Mouse (Mus musculus) hindbrain, embryonic 12.5 days (tissue): ENCODE measurements at regions not wholly inside any gene's neighbourhood (a gene's known extent, or its start where the extent isn't known, plus 50 kb on each side); places are given as distances from the start of the nearest gene placed in this dataset.
A peak's percentile ranks its signal among the peaks of the same experiment; 100 is the strongest.

Experiments
- ATAC-seq: fragments of 200-750 bp; cut with Nextera tagmentation; 2 replicates; pipeline ENCODE4 v1.8.0; 2017; ENCODE audit warnings: moderate TSS enrichment; ENCODE audit not compliant: low FRiP score
- H3K27ac ChIP-seq: fragments of 300-500 bp; sonication (generic); 2 replicates; pipeline ENCODE4 v1.5.1; 2016; ENCODE audit warnings: mild to moderate bottlenecking
- H3K27me3 ChIP-seq: fragments of 300-500 bp; sonication (generic); 2 replicates; pipeline ENCODE4 v1.6.1; 2016; ENCODE audit warnings: mild to moderate bottlenecking
- H3K36me3 ChIP-seq: fragments of 300-500 bp; sonication (generic); 2 replicates; pipeline ENCODE4 v1.6.1; 2016; ENCODE audit warnings: mild to moderate bottlenecking
- H3K4me1 ChIP-seq: fragments of 300-500 bp; sonication (generic); 2 replicates; pipeline ENCODE4 v1.6.1; 2016
- H3K4me2 ChIP-seq: fragments of 300-500 bp; sonication (generic); replicated peaks from 2 replicates; pipeline ENCODE4 v1.6.1; 2016; ENCODE audit warnings: mild to moderate bottlenecking
- H3K4me3 ChIP-seq: fragments of 300-500 bp; sonication (generic); 2 replicates; pipeline ENCODE4 v1.5.1; 2016; ENCODE audit warnings: mild to moderate bottlenecking
- H3K9ac ChIP-seq: fragments of 300-500 bp; sonication (generic); 2 replicates; pipeline ENCODE4 v1.6.1; 2016; ENCODE audit warnings: mild to moderate bottlenecking, moderate library complexity
- H3K9me3 ChIP-seq: fragments of 300-500 bp; sonication (generic); replicated peaks from 2 replicates; pipeline ENCODE4 v1.6.1; 2016; ENCODE audit warnings: mild to moderate bottlenecking
- WGBS: fragments of 180-500 bp; shearing (Covaris S2); methylation state at CpG from one replicate; pipeline ENCODE4 v1.1.7; 2016; 5-methylcytosine and 5-hydroxymethylcytosine counted together

- Histone ChIP-seq H3K9ac (no peak overlapping the region), H3K4me1 (no peaks in the 10 kb centered on the region), H3K36me3 (no peaks in the 10 kb centered on the region), H3K9me3 (0 out of 2 replicates have a peak, but pooled peaks cover 3% of the 10 kb centered on the region), H3K27ac (no peak overlapping the region), H3K4me3 (no peak overlapping the region), H3K27me3 (no peaks in the 10 kb centered on the region), H3K4me2 (no peak overlapping the region)
- WGBS = 74% methylated on average over 2 of the region's 2 CpGs
- no peak for ATAC-seq
These were observed 113.1 kb downstream of the Cd55b start for GRCm38 (mm10) chr1:130309746-130310145.

DNA sequence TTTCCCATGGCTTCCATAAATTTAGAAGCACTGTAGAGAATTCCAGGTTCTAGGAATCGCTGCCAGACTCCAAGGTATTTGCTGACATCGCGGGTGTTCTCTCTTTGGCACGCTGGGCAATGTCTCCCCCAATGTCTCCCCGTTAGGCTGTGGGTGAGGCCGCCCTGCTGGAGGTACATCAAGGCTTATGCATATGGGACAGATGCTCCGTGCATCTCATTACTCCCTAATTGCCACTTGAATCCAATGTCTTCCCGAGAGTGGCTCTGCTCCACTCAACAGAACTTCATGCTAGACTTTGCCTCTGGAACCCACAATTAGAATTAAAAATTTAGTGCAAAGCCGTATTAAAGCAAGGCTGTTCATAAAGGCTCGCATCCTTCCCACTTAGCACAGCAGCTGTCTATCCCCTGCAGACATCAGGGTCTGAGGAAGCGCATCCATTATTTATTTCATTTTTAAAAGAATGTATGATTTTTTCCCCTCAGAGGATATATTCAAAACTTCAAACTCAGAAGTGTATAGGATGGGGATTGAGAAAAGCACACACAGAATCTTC lies 120.9 kb downstream of the Cd55b start:
- H3K36me3 ChIP-seq = no peaks in the 10 kb centered on the region
- no peak overlapping the region for H3K4me3 ChIP-seq
- H3K9me3 ChIP-seq = no peaks in the 10 kb centered on the region
- H3K9ac ChIP-seq = no peak overlapping the region
- peak overlapping the region; percentile 16; the same call in 1 of the 2 replicates for H3K4me2 ChIP-seq
- no peak for ATAC-seq
- H3K4me1 ChIP-seq = peaks cover 15% of the 10 kb centered on the region
- WGBS = 46% methylated on average over 11 of the region's 11 CpGs
- H3K27me3 ChIP-seq = no peaks in the 10 kb centered on the region
- H3K27ac ChIP-seq = no peak overlapping the region

DNA sequence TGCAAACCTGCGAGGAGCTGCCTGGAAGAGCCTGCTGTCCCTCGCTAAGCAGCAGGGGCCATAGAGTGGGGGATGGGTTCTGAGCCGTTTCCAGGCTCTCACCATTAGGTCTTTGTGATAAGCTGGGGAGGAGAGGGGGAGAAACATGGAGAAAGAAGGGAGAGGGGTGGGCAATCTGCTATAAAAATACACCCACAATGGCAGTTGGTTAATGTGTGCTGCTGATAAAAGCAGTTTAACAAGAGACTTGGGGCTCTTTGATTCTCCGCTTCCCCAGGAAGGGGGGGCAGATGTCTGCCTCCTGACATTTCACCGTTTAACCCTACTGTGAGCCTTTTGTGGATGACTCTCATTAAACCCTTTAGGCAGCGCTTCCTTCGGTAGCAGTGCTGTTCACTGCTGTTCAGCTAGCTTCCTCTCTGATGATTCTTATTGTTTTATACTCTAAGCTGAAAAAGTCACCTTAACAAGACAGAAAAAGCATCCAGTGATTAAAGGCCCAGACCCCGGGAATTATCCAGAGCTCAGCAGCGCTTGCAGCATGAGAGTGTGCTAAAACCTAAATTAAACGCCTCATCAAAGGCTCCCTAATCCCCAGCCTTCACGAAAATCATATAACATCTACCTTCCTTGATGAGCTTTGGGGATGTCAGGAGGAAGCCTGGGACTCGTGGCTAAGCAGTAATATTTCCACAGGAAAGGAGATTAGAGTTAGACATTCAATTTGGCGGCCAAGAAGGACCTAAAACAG lies 122.6 kb downstream of the Cd55b start:
- H3K4me1 ChIP-seq = peaks cover 15% of the 10 kb centered on the region
- H3K9ac ChIP-seq = peak overlapping the region; percentile 49; the same call in 1 of the 2 replicates
- no peaks in the 10 kb centered on the region for H3K27me3 ChIP-seq
- H3K4me2 ChIP-seq = peak overlapping the region; percentile 51
- H3K9me3 ChIP-seq = no peaks in the 10 kb centered on the region
- no peaks in the 10 kb centered on the region for H3K36me3 ChIP-seq
- ATAC-seq = peak; percentile 95
- peak overlapping the region; percentile 13; the same call in 1 of the 2 replicates for H3K4me3 ChIP-seq
- peak overlapping the region; percentile 84 for H3K27ac ChIP-seq
- WGBS = 5% methylated on average over 13 of the region's 13 CpGs

DNA sequence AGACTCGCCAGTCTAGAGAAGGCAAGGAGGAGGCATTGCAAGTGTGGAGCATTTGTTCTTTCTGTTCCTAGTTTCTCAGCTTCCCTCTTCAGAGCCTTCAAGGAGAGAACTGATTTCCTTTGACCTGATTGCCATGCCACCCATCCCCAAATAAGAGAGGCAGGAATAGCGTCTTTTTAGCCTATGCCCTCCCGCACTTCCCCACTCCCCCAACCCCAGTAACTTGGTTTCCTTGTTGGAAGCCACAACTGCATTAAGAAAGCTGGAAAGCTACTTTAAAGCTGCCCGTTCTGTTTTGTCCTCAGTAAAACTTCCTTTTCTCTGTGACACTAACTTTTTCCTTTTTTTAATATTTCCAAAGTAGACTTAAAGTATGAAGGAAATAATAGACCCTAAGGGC lies 123.2 kb downstream of the Cd55b start:
- Histone ChIP-seq H3K27me3 (no peaks in the 10 kb centered on the region), H3K9ac (no peak overlapping the region), H3K4me1 (peaks cover 15% of the 10 kb centered on the region), H3K4me3 (no peak overlapping the region), H3K4me2 (peak overlapping the region; percentile 51), H3K36me3 (no peaks in the 10 kb centered on the region), H3K9me3 (no peaks in the 10 kb centered on the region), H3K27ac (peak overlapping the region; percentile 84)
- 0 out of 2 replicates have a peak, but pooled peaks have one; percentile 21 for ATAC-seq
- 14% methylated on average over 4 of the region's 4 CpGs for WGBS

DNA sequence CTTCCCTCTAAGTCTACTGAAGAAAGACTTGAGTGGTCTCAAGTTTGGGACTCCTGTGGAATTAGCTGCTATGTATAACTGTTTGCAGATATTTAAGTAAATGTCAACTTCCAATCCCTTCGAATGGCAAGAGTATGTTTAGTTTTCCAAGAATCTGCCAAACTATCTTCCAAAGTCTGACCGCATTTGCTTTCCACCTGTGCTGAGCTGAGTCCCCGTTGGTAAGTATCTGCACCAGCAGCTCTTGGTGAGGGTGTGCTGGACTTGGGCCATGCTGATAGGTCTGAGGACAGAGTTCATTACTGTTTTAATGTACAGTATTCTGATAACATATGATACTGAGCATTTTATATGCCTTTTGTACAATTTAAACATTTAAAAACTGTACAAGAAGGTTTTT lies 123.7 kb downstream of the Cd55b start:
- no peak overlapping the region for H3K27ac ChIP-seq
- no peak overlapping the region for H3K4me3 ChIP-seq
- no peaks in the 10 kb centered on the region for H3K27me3 ChIP-seq
- H3K9ac ChIP-seq = no peak overlapping the region
- H3K36me3 ChIP-seq = no peaks in the 10 kb centered on the region
- no peaks in the 10 kb centered on the region for H3K9me3 ChIP-seq
- H3K4me2 ChIP-seq = no peak overlapping the region
- no peak for ATAC-seq
- 68% methylated on average over 3 of the region's 3 CpGs for WGBS
- H3K4me1 ChIP-seq = peaks cover 15% of the 10 kb centered on the region

DNA sequence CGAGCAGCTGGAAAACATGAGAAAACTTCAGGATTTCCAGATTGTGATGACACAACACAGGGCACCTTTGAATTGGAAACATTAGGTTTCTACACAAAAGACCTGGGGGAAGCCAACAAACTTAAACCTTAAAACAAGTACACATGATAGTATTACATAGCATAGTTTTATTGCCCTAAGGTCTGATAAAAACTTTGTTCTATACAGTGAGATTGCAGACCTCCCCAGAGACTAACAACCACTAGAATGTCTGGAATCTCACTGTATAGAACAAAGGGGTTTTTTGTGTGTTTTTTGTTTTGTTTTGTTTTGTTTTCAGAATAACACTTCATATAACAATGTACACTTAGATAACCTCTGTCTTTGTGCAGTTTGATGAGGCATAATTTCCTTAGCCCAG lies 124.2 kb downstream of the Cd55b start:
- Histone ChIP-seq H3K27ac (no peak overlapping the region), H3K9ac (no peak overlapping the region), H3K9me3 (no peaks in the 10 kb centered on the region), H3K27me3 (no peaks in the 10 kb centered on the region), H3K4me1 (peaks cover 15% of the 10 kb centered on the region), H3K36me3 (no peaks in the 10 kb centered on the region), H3K4me3 (no peak overlapping the region), H3K4me2 (no peak overlapping the region)
- no peak for ATAC-seq
- WGBS = 87% methylated on average over 1 of the region's 1 CpGs

DNA sequence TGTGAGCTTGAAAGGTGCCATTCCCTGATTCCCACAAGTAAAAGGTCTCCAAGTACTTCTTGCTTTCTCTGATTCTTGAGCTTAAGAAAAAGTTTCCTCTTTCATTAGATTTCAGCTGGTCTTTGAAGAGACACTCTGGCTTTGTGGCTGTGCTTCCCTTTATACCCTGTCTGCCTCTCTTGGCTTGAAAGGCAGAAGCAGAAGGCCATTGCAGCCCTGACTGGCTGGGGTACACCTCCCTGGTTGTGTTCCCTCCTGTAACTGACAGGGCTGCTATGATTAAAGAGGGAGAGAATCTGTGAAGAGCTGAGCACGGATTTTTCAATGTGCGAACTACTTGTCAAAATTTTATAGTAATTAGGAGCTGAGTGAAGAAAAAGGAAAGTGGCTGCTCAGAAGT lies 125.3 kb downstream of the Cd55b start:
- 54% methylated on average over 2 of the region's 2 CpGs for WGBS
- H3K27me3 ChIP-seq = no peaks in the 10 kb centered on the region
- no peak overlapping the region for H3K4me2 ChIP-seq
- no peaks in the 10 kb centered on the region for H3K9me3 ChIP-seq
- no peak overlapping the region for H3K4me3 ChIP-seq
- ATAC-seq = no peak
- H3K4me1 ChIP-seq = peaks cover 15% of the 10 kb centered on the region
- H3K27ac ChIP-seq = no peak overlapping the region
- no peak overlapping the region for H3K9ac ChIP-seq
- H3K36me3 ChIP-seq = no peaks in the 10 kb centered on the region

GRCm38 (mm10) chr1:130285882-130286281 lies 136.9 kb downstream of the Cd55b start:
- Histone ChIP-seq H3K4me3 (no peak overlapping the region), H3K9ac (no peak overlapping the region), H3K36me3 (no peaks in the 10 kb centered on the region), H3K27me3 (no peaks in the 10 kb centered on the region), H3K27ac (no peak overlapping the region), H3K9me3 (no peaks in the 10 kb centered on the region), H3K4me2 (no peak overlapping the region), H3K4me1 (no peaks in the 10 kb centered on the region)
- WGBS = 79% methylated on average over 6 of the region's 6 CpGs
- ATAC-seq = no peak

DNA sequence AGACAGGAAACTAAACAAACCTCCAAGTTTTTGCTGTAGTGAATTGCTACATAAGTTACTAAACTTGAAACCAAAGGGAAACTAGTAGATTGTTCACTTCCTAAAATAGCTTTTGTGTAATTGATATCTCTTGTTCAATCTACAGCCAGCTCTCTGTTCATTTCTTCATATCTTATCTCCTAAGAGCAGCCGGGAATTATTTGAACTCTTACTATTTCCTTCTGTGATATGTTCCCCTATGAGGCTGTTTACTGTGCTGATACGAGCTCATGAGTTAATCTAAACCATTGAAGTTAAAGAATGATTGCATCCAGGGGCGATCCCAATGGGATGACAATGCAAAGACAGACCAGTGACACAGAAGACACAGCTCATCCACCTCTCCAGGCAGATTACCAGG lies 140.7 kb downstream of the Cd55b start:
- Histone ChIP-seq H3K4me3 (no peak overlapping the region), H3K27me3 (no peaks in the 10 kb centered on the region), H3K4me2 (no peak overlapping the region), H3K9ac (no peak overlapping the region), H3K27ac (no peak overlapping the region), H3K9me3 (0 out of 2 replicates have a peak, but pooled peaks cover 7% of the 10 kb centered on the region), H3K36me3 (no peaks in the 10 kb centered on the region), H3K4me1 (no peaks in the 10 kb centered on the region)
- no peak for ATAC-seq
- WGBS = 74% methylated on average over 3 of the region's 3 CpGs

- no peak for ATAC-seq
- H3K27ac ChIP-seq = no peak overlapping the region
- H3K4me3 ChIP-seq = no peak overlapping the region
- no peaks in the 10 kb centered on the region for H3K4me1 ChIP-seq
- H3K9ac ChIP-seq = no peak overlapping the region
- 0 out of 2 replicates have a peak, but pooled peaks cover 7% of the 10 kb centered on the region for H3K9me3 ChIP-seq
- H3K27me3 ChIP-seq = no peaks in the 10 kb centered on the region
- H3K36me3 ChIP-seq = no peaks in the 10 kb centered on the region
- no peak overlapping the region for H3K4me2 ChIP-seq
These were observed 143.6 kb downstream of the Cd55b start for GRCm38 (mm10) chr1:130279180-130279579.

DNA sequence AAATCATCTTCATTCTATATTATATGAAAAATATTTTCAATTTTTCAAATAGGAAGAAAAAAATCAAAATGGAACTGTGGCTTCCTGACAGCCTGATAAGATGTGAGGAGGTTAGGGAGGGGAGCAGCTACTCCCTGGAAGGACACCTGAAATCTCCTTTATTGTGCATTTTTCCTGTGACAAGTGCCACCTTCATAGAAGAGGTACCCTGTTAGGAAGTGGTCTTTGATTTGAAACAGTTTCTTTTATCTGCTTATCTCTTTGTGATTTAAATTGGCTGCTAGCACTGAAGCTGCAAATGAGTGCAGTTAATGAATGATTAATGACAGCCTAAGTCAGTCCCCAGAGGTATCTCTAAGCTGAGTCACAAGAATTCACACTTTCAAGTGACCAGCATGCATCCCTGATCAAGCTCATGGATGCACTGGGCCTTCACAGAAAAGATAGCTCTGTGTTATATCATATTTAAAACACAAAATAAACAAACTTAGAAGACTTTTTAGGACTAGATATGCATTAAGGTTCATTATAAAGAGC lies 144.7 kb downstream of the Cd55b start:
- Histone ChIP-seq H3K4me3 (no peak overlapping the region), H3K9me3 (0 out of 2 replicates have a peak, but pooled peaks cover 7% of the 10 kb centered on the region), H3K4me2 (no peak overlapping the region), H3K27me3 (no peaks in the 10 kb centered on the region), H3K4me1 (no peaks in the 10 kb centered on the region), H3K9ac (no peak overlapping the region), H3K36me3 (no peaks in the 10 kb centered on the region), H3K27ac (no peak overlapping the region)
- ATAC-seq = no peak

DNA sequence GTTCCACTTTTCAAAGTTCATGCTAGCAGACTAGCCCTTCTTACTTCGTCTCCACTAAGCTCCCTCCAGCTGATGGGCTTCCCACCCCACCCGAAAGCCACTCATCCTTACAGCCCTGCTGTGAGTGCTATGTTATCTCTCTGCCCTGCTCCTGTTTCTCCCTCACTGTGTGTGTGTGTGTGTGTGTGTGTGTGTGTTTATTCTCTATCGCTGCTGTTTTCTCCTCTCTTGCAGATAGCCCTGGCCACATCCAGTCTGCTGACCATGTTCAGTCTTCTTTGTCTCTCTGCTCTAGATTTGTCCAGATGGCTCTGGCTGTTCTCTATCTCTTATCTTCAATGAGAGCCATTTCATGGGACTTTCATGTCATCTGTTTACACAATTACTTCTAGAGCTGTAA lies 145.9 kb downstream of the Cd55b start:
- no peaks in the 10 kb centered on the region for H3K36me3 ChIP-seq
- 77% methylated on average over 3 of the region's 3 CpGs for WGBS
- ATAC-seq = no peak

GRCm38 (mm10) chr1:130276005-130276404 lies 146.8 kb downstream of the Cd55b start:
- Histone ChIP-seq H3K4me3 (no peak overlapping the region), H3K9me3 (0 out of 2 replicates have a peak, but pooled peaks cover 7% of the 10 kb centered on the region), H3K27me3 (no peaks in the 10 kb centered on the region), H3K36me3 (no peaks in the 10 kb centered on the region), H3K4me2 (no peak overlapping the region), H3K27ac (no peak overlapping the region), H3K4me1 (no peaks in the 10 kb centered on the region), H3K9ac (no peak overlapping the region)
- 78% methylated on average over 2 of the region's 2 CpGs for WGBS
- no peak for ATAC-seq

More for the DNA sequence above, 145.9 kb downstream of the Cd55b start:
- Histone ChIP-seq H3K27me3 (no peaks in the 10 kb centered on the region), H3K9ac (no peak overlapping the region), H3K4me3 (no peak overlapping the region), H3K4me2 (no peak overlapping the region), H3K9me3 (0 out of 2 replicates have a peak, but pooled peaks cover 7% of the 10 kb centered on the region), H3K27ac (no peak overlapping the region), H3K4me1 (no peaks in the 10 kb centered on the region)
